Mouse (Mus musculus) cerebellum, postnatal 36 days (tissue): Measurements from ENCODE around the gene Dhrs1.
A peak's percentile ranks its signal among the peaks of the same experiment; 100 is the strongest.

Experiments
- DNase-seq, 2 experiments: peaks; one replicate each; pipeline ENCODE4 v3.0.0; 2021 to 2022; ENCODE audit warnings: mixed read lengths in 2 of 2

Gene Dhrs1

DNA sequence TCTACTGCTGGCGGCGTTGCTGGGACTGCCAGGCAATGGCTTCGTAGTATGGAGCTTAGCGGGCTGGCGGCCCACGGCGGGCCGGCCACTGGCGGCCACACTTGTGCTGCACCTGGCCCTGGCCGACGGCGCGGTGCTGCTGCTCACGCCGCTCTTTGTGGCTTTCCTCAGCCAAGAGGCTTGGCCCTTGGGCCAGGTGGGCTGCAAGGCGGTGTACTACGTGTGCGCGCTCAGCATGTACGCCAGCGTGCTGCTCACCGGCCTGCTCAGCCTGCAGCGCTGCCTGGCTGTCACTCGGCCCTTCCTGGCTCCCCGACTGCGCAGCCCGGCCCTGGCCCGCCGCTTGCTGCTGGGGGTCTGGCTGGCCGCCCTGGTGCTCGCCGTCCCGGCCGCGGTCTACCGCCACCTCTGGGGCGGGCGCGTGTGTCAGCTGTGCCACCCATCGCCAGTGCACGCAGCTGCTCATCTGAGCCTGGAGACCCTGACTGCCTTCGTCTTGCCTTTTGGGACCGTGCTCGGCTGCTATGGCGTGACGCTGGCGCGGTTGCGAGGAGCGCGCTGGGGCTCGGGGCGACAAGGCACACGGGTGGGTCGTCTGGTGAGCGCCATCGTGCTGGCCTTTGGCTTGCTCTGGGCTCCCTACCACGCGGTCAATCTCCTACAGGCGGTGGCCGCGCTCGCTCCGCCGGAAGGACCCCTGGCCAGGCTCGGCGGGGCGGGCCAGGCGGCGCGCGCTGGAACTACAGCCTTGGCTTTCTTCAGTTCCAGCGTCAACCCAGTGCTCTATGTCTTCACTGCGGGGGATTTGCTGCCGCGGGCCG lies 16.7 kb upstream of the Dhrs1 start:
- peak; percentile 30 to 42 for DNase-seq

DNA sequence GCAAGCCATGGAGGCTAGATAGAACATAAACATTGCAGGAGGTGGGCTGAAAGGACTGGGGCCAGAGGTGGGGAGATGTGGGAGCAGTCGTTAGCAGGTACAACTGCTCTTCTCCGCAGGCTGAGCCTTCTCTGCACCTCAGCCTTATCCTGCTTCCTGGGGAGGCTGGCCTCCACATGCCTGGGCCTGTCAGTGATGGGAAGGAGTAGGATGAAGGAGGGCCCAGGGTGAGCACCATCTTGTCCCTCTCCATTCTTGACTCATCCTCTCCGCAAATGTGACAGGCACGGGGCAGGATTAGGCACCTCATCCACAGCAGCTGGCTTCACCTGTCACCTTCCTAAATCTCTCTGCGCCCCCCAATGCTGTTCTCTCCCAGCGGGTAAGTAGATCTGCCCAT lies 15.7 kb upstream of the Dhrs1 start, which contains the start of gene Ltb4r2:
TSS of gene Ltb4r2 (plus strand) at position 266 of the 400 bp plus-strand sequence.
- no peak for DNase-seq

- peak; percentile 85 to 91 for DNase-seq
Measured at GRCm38 (mm10) chr14:55760156-55760555, 14.7 kb upstream of the Dhrs1 start.

DNA sequence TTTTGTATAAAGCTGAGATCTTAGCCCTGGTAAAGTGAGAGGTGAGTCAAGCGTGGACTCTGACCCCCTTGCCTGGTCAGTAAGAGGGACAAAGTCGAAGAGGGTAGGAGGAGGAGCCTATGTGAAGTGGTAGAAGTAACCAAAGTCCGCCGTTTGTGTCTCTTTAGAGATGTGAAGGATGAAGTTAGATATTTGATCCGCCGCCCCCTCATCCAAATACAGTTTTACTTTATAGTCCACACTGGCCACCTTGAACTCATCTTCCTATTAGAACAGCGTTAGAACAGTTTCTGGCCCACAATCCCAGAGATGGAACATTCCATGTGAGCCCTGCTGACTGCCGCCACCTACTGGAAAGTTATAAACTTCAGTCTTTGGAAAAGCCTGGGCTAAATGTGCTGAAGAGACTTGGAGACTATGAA lies 12.9 kb upstream of the Dhrs1 start, which contains the start of gene Cideb:
TSS of gene Cideb (minus strand) at position 96 of the 422 bp plus-strand sequence.
- no peak for DNase-seq

- no peak for DNase-seq
Measured at GRCm38 (mm10) chr14:55757566-55757965, 12.1 kb upstream of the Dhrs1 start.

DNA sequence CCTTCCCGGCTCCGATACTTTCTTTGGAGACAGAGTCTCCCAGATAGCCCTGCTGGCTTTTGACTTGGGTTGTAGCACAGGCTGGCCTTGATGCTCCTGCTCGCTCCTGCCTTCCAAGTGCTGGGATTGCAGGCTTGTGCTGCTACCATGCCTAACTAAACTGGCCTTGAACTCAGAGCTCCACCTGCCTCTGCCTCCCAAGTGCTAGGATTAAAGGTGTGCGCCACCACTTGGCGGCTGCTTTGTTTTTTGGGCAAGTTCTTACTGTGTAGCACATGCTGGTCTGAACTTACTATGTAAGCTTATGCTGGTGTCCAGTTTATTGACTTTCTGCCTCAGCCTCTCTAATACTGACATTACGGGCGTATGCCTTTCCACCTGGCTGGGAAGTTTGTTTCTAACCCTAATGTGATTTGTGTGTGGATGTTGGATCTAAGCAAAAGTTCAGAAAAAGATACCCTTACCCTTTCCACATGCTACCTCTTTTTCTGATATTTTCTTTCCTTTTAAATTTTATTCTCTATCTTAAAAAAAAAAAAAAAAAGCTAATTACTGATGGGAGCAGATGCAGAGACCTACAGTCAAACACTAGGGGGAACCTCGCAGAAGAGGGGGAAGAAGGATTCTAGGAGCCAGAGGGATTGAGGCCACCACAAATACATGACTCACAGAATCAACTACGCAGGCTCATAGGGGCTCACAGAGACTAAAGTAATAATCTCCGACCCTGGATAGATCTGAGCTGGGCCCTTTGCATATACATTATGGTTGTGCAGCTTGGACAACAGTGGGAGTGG lies 1.8 kb upstream of the Dhrs1 start:
- no peak for DNase-seq

DNA sequence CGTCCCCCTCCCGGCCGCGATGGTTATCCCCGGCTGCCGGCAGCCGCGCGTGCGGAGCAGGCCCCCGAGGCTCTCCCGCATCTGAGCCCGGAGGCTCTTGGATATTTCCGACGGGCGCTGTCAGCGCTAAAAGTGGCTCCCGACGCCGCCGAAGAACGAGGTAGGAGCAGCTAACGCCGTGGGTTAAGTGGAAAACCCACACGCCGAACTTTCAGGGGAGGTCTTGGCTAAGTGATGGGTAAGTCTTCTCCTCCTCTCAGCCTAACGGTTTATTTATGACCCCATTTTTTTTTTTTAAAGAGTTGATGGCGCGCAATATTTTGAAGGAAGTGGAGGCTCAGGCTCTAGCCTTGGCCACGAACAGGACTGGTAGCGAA lies 359 bp upstream of the Dhrs1 start:
- no peak for DNase-seq

GRCm38 (mm10) chr14:55743711-55744110 lies 1.8 kb downstream of the Dhrs1 start:
- DNase-seq, result peak; percentile 84 to 85

DNA sequence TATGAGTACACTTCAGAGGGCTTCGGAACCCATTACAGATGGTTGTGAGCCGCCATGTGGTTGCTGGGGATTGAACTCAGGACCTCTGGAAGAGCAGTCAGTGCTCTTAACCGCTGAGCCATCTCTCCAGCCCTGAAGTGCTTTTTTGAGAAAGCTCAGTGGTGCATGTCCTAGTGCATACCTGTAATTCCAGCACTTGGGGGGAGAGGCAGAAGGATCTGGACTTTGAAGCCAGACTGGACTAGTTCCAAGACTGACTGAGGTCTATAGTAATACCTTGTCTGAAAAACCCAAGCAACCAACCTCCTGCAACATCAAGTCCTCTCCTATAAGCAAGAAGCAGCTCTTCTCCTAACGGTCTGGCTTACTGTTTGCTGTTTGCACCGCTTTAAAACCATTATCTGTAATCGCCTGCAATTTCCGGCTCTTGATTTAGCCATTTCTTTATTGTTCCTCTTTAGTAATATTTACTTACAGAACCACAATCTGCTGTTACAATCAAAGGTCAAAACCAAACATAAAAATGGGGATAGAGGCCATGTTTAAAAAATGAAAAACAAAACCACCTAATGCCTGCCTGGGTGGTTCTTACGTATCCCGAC lies 8.3 kb downstream of the Dhrs1 start:
- DNase-seq, result no peak

DNA sequence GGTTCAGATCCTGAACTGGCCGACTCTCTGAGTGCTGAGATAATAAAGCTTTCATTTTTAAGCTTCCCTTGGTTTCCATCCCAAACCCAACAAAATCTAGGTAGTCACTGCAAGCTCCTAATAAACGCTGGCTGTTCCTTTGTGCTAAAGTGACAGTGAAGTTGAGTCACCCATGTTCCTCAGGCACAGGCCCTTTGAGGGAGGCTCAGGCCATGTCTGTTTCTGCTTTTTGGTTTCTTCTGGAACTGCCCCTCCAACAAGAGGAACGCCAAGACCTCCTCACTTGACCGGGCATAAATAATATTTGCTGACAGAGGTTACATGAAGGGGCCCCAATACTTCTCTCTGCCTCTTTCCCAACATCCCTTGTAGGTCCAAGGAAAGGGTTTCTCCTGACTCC lies 9.7 kb downstream of the Dhrs1 start:
- DNase-seq, result no peak

DNA sequence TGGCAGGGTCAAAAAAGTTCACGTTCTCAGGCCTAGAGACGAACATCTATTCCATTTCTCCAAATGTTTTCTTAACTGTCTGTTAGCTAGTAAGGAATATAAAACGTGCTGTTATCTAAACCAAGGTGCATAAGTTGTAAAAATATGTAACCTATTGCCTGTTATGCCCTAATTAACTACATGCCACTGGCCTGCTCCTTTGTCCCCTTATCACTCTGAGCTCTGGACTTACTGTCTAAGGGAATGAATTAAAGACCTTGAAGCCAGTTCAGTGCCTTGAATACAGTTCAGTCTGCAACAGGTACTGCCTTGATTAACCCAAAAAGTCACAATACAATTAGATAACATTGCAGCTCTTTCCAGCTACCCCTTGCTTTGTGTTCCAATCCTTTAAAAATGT lies 10.2 kb downstream of the Dhrs1 start:
- DNase-seq, result no peak

DNA sequence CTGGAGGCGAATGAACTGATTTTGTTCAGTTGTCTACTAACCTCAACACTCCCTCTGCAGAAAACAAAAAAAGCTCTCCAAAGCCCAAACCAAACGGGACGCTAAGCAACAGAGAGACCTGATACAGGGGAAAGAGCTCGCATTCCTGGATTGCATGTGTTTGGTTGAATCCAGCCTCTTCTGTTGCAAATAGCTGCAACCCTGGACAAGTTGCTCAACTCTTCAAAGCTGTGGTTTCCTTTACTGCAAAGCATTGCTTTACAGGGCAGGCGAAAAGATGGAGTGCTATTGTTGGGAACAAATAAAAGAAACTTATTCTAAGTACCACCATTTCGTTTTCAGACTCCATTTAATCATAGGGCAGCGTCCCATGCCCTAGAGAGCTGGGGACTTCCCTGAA lies 10.6 kb downstream of the Dhrs1 start:
- DNase-seq, result no peak

DNA sequence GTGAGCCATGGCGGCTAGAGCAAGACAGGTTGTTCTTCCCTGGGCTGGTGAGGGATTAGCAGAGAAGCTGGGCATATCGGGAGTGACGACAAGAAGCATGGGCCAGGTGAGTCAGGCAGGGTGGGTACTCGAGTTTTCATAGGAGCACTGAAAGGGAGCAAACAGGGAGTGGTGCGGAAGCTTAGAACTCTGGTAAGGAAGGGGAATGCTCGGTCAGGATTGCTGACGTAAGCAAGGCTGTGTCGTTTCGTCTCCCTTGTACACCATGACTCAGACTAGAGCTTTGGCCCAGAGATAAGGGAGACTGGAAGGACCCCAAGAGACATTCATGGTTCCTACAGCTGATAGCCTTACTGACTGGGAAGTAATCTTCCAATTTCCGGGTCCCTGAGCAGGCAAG lies 11.6 kb downstream of the Dhrs1 start:
- DNase-seq, result no peak

DNA sequence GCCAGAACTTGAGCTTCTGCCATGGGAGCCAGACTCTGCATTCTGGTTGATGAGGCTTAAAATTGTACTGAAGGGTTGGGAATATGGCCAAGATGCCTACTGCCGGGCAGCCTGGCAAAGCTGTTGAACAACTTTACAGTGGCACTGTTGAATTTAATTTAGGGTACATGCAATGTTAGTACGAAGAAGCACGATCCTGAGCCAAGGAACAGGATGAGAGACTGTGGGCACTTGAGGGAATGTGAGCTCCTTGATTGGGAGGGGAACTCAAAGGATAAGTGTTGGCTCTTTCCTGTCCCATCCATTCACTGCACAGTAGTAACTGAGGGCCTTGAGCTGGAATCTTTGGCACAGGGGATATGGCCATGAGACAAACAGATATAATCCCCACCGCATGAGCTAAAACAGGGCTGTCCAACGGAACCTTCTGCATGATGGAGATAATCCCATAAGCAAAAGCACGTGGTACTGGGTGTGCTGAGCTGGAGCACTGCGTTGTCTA lies 14.9 kb downstream of the Dhrs1 start:
- no peak for DNase-seq

DNA sequence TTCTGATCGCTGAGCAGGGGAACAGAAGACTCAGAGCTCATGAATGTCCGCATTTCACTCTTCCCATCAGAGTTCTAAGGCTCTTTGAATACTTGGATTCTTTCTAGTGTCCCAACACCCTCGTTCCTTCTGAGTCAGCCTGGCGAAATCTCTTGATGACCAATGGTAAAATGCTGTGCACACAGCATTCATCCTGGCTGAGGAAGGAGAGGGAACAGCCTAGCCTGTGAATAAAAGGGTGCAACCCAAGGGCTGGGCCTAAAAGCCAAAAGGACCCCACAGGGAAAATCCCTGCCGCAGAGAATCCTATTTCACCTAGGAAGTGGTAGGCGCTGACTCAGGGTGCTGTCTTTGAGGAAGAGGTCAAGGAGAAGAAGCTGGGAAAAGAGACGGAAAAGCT lies 15.4 kb downstream of the Dhrs1 start:
- DNase-seq, result no peak

GRCm38 (mm10) chr14:55727889-55728685 lies 17.4 kb downstream of the Dhrs1 start:
- DNase-seq, result no peak

DNA sequence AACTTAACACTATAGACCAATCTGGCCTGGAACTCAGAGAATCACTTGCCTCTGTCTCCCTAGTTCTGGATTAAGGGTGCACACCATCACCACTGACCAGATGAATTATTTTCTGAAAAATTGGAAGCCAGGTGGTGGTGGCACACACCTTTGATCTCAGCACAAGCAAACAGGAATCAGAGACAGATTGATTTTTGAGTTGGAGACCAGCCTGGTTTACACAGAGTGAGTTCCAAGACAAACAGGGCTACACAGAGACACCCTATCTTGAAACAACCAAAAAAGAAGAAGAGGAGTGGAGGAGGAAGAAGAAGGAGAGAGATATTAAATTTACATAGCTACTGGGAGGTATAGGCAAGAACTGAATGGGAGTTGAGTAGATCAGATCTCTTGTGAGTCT lies 19.2 kb downstream of the Dhrs1 start:
- no peak for DNase-seq

DNA sequence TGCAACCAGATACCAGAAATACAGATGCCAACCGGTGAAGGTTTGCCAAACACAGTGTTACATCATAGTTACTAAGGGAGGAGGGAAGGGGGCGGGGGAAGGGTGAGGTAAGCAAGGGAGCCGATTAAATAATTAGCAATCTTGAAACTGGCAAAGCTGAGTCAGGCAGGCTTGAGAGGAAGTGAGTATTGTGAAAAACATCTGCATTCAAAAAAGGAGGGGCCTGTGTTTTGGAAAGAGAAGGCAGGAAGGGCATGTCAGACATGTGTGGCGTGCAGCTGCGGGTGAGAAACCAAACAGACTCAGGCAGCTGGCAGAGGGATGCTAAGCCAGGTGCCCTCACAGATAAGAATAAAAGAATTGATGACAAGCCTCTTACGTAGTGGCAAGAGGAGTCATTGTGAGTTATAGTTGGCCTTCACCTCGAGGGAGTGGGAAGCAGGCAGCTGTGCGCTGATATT lies 21.0 kb downstream of the Dhrs1 start:
- no peak for DNase-seq

GRCm38 (mm10) chr14:55723433-55723832 lies 22.1 kb downstream of the Dhrs1 start:
- no peak for DNase-seq

- no peak for DNase-seq
Measured at GRCm38 (mm10) chr14:55722438-55722945, 23.0 kb downstream of the Dhrs1 start.

- peak; percentile 94 to 95 for DNase-seq
Measured at GRCm38 (mm10) chr14:55721700-55722437, 23.6 kb downstream of the Dhrs1 start, which contains the start of gene Rabggta. Rabggta (minus strand) TSS chr14:55722263.
